20 mouse cellular contexts compared by ENCODE assay signal in the genomic region with DNA sequence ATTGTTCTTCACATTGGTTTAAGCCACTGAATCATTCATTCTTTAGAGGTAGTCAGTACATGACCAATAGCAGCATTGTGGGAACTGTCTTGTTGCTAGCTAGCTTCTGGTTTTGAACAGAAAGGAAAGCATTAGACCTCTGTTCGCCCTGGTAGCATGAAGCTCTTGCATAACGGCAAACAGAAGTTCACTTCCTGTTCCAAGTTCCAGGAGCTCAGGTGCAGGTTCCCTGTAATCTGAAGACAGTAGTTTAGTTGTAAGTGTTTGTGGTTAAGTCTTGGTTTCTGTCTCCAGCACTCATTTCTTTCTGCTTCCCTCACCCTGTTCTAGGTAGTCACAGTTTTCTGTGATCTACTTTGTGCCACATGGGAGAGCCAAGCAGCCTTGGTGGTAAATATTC.
A peak's percentile ranks its signal among the peaks of the same experiment; 100 is the strongest.
DNase-seq lines count a peak whose midpoint lies in the region; ATAC-seq and TF ChIP-seq lines count a peak whose summit lies in the region.
"Had no signal": no experiment of that assay in that cellular context is flagged by ENCODE, and none has a peak within 500 bp of the region (broad histone marks: within the 10 kb centered on the region; RNA-seq: fewer than 3 reads in every experiment).

No protein-coding gene starts in this region.

- H3K4me3 ChIP-seq in hindbrain, embryonic 13.5 days, result no peak overlapping the region
- H3K4me3 ChIP-seq in lung, postnatal 0 days (ENCODE audit: low read depth, low read length), result no peak overlapping the region
- H3K4me3 ChIP-seq: embryonic facial prominence, embryonic 10.5 days; forebrain, embryonic 13.5 days; heart, embryonic 10.5 days; hindbrain, embryonic 10.5 days had no signal

- no peak overlapping the region for H3K27ac ChIP-seq in hindbrain, embryonic 13.5 days
- H3K27ac ChIP-seq in lung, postnatal 0 days (ENCODE audit: low read length), result no peak overlapping the region
- H3K27ac ChIP-seq: embryonic facial prominence, embryonic 10.5 days; forebrain, embryonic 13.5 days; heart, embryonic 10.5 days; hindbrain, embryonic 10.5 days had no signal

- no peak for TF ChIP-seq EP300 in lung, postnatal 0 days (IDR thresholded peaks at IDR 0.05)

- H3K9me3 ChIP-seq in hindbrain, embryonic 13.5 days, result no peaks in the 10 kb centered on the region
- no peaks in the 10 kb centered on the region for H3K9me3 ChIP-seq in lung, postnatal 0 days (ENCODE audit: low read length)
- H3K9me3 ChIP-seq: embryonic facial prominence, embryonic 10.5 days; forebrain, embryonic 13.5 days; G1E; heart, embryonic 10.5 days; hindbrain, embryonic 10.5 days had no signal

- H3K4me2 ChIP-seq in hindbrain, embryonic 13.5 days, result no peak overlapping the region
- H3K4me2 ChIP-seq in lung, postnatal 0 days (replicated peaks; ENCODE audit: low read depth, low read length), result no peak overlapping the region
- H3K4me2 ChIP-seq: forebrain, embryonic 13.5 days had no signal

- no peaks in the 10 kb centered on the region for H3K27me3 ChIP-seq in hindbrain, embryonic 13.5 days
- no peaks in the 10 kb centered on the region for H3K27me3 ChIP-seq in lung, postnatal 0 days (replicated peaks; ENCODE audit: insufficient read depth, low read length)
- H3K27me3 ChIP-seq: forebrain, embryonic 13.5 days had no signal

- WGBS in hindbrain, embryonic 13.5 days, result 92% methylated on average over 2 of the region's 2 CpGs
- WGBS in lung, postnatal 0 days, result 73% methylated on average over 2 of the region's 2 CpGs

- ATAC-seq in granulocyte monocyte progenitor cell, adult 5-6 weeks (replicated peaks; ENCODE audit: poor library complexity, severe bottlenecking), result peak; percentile 94
- ATAC-seq in megakaryocyte progenitor cell, adult 5-6 weeks (replicated peaks; ENCODE audit: poor library complexity), result peak; percentile 96
- ATAC-seq in hindbrain, embryonic 13.5 days (ENCODE audit: low FRiP score), result no peak
- no peak for ATAC-seq in lung, postnatal 0 days
- ATAC-seq: forebrain, embryonic 13.5 days; hindbrain, embryonic 16.5 days had no signal

- H3K9ac ChIP-seq in hindbrain, embryonic 13.5 days, result no peak overlapping the region
- no peak overlapping the region for H3K9ac ChIP-seq in lung, postnatal 0 days (replicated peaks; ENCODE audit: low read depth)
- H3K9ac ChIP-seq: forebrain, embryonic 13.5 days had no signal

- no peaks in the 10 kb centered on the region for H3K36me3 ChIP-seq in hindbrain, embryonic 13.5 days
- no peaks in the 10 kb centered on the region for H3K36me3 ChIP-seq in lung, postnatal 0 days (ENCODE audit: insufficient read depth, low read length)
- H3K36me3 ChIP-seq: embryonic facial prominence, embryonic 10.5 days; G1E; heart, embryonic 10.5 days; hindbrain, embryonic 10.5 days had no signal

- TF ChIP-seq CTCF in lung, postnatal 0 days (IDR thresholded peaks at IDR 0.05), result no peak

- H3K4me1 ChIP-seq in hindbrain, embryonic 13.5 days (replicated peaks), result no peaks in the 10 kb centered on the region
- no peaks in the 10 kb centered on the region for H3K4me1 ChIP-seq in lung, postnatal 0 days (ENCODE audit: insufficient read depth, low read depth, low read length)
- H3K4me1 ChIP-seq: embryonic facial prominence, embryonic 10.5 days; forebrain, embryonic 13.5 days; heart, embryonic 10.5 days; hindbrain, embryonic 10.5 days had no signal

- DNase-seq in thymus, postnatal 0 days (ENCODE audit: low spot score), result peak; percentile 10
- no peak for DNase-seq in thymus, adult 18-20 months
- DNase-seq in ovary, postnatal 36 days (ENCODE audit: low spot score), result no peak
- DNase-seq in lung, postnatal 0 days (ENCODE audit: low spot score), result no peak
- DNase-seq: adrenal gland, postnatal 14 days; cerebellum, adult 11-12 months; cerebellum, adult 9-11 months; cerebellum, postnatal 36 days; gastrocnemius, postnatal 36 days; heart, adult 18-20 months; heart, postnatal 10 days had no signal

Comparison
In these comparisons a context has a peak if more than half of its experiments do, and no peak if none do; other contexts are left out.
1. ATAC-seq: peak in granulocyte monocyte progenitor cell, adult 5-6 weeks (single experiment) and megakaryocyte progenitor cell, adult 5-6 weeks (single experiment); none in hindbrain, embryonic 13.5 days (single experiment) and lung, postnatal 0 days (single experiment).